Mouse (Mus musculus): ENCODE measurements around the gene Xylt1. TPM values are rescaled to one million over a fixed set of nuclear protein-coding genes. Genes with fewer than 3 reads are reported as not detected.

The Xylt1 gene
- polyA plus RNA-seq, 1 experiment from 2014 or later: 2.5 TPM

- no peak for ATAC-seq
- H3K27me3 ChIP-seq (ENCODE audit: control insufficient read depth, insufficient read depth, low read depth, low read length): no peaks in the 10 kb centered on the region
Measured at GRCm38 (mm10) chr7:117424841-117425240, 44.1 kb downstream of the Xylt1 start.

GRCm38 (mm10) chr7:117426366-117426765 lies 45.6 kb downstream of the Xylt1 start:
- 82% methylated on average over 4 of the region's 4 CpGs for WGBS

More at GRCm38 (mm10) chr7:117424841-117425240, 44.1 kb downstream of the Xylt1 start:
- H3K36me3 ChIP-seq (ENCODE audit: control insufficient read depth, insufficient read depth, low read length): no peaks in the 10 kb centered on the region
- no peaks in the 10 kb centered on the region for H3K9me3 ChIP-seq (replicated peaks; ENCODE audit: control insufficient read depth, low read length, poor library complexity, severe bottlenecking)
- no peak overlapping the region for H3K4me3 ChIP-seq (ENCODE audit: low read depth, low read length)
- 89% methylated on average over 4 of the region's 4 CpGs for WGBS
- no peak overlapping the region for H3K4me2 ChIP-seq (ENCODE audit: low read length)
- H3K4me1 ChIP-seq (ENCODE audit: control insufficient read depth, insufficient read depth, low read length): peaks cover 12% of the 10 kb centered on the region
- no peak overlapping the region for H3K9ac ChIP-seq (ENCODE audit: low read depth, low read length)
- no peak overlapping the region for H3K27ac ChIP-seq (ENCODE audit: low read length)

GRCm38 (mm10) chr7:117428690-117429224 lies 48.0 kb downstream of the Xylt1 start:
- 31% methylated on average over 8 of the region's 8 CpGs for WGBS
- no peaks in the 10 kb centered on the region for H3K36me3 ChIP-seq (ENCODE audit: control insufficient read depth, insufficient read depth, low read length)
- H3K9me3 ChIP-seq (replicated peaks; ENCODE audit: control insufficient read depth, low read length, poor library complexity, severe bottlenecking): no peaks in the 10 kb centered on the region
- H3K9ac ChIP-seq (ENCODE audit: low read depth, low read length): no peak overlapping the region
- peaks cover 4% of the 10 kb centered on the region for H3K4me1 ChIP-seq (ENCODE audit: control insufficient read depth, insufficient read depth, low read length)
- H3K4me3 ChIP-seq (ENCODE audit: low read depth, low read length): no peak overlapping the region
- ATAC-seq: peak; percentile 71
- peak overlapping the region; percentile 18; the same call in 1 of the 2 replicates for H3K27ac ChIP-seq (ENCODE audit: low read length)
- no peak overlapping the region for H3K4me2 ChIP-seq (ENCODE audit: low read length)
- H3K27me3 ChIP-seq (ENCODE audit: control insufficient read depth, insufficient read depth, low read depth, low read length): no peaks in the 10 kb centered on the region

More at GRCm38 (mm10) chr7:117426366-117426765, 45.6 kb downstream of the Xylt1 start:
- Histone ChIP-seq H3K27ac (ENCODE audit: low read length) (no peak overlapping the region), H3K9ac (ENCODE audit: low read depth, low read length) (no peak overlapping the region), H3K27me3 (ENCODE audit: control insufficient read depth, insufficient read depth, low read depth, low read length) (no peaks in the 10 kb centered on the region), H3K9me3 (replicated peaks; ENCODE audit: control insufficient read depth, low read length, poor library complexity, severe bottlenecking) (no peaks in the 10 kb centered on the region), H3K36me3 (ENCODE audit: control insufficient read depth, insufficient read depth, low read length) (no peaks in the 10 kb centered on the region), H3K4me3 (ENCODE audit: low read depth, low read length) (no peak overlapping the region), H3K4me1 (ENCODE audit: control insufficient read depth, insufficient read depth, low read length) (peaks cover 4% of the 10 kb centered on the region), H3K4me2 (ENCODE audit: low read length) (no peak overlapping the region)
- no peak for ATAC-seq

GRCm38 (mm10) chr7:117429483-117429882 lies 48.7 kb downstream of the Xylt1 start:
- no peaks in the 10 kb centered on the region for H3K9me3 ChIP-seq (replicated peaks; ENCODE audit: control insufficient read depth, low read length, poor library complexity, severe bottlenecking)
- no peak overlapping the region for H3K4me3 ChIP-seq (ENCODE audit: low read depth, low read length)
- ATAC-seq: no peak
- WGBS: 70% methylated on average over 5 of the region's 5 CpGs
- no peak overlapping the region for H3K27ac ChIP-seq (ENCODE audit: low read length)
- no peaks in the 10 kb centered on the region for H3K27me3 ChIP-seq (ENCODE audit: control insufficient read depth, insufficient read depth, low read depth, low read length)
- H3K4me2 ChIP-seq (ENCODE audit: low read length): no peak overlapping the region
- H3K36me3 ChIP-seq (ENCODE audit: control insufficient read depth, insufficient read depth, low read length): no peaks in the 10 kb centered on the region
- peaks cover 4% of the 10 kb centered on the region for H3K4me1 ChIP-seq (ENCODE audit: control insufficient read depth, insufficient read depth, low read length)
- H3K9ac ChIP-seq (ENCODE audit: low read depth, low read length): no peak overlapping the region

GRCm38 (mm10) chr7:117429895-117430294 lies 49.1 kb downstream of the Xylt1 start:
- Histone ChIP-seq H3K9me3 (replicated peaks; ENCODE audit: control insufficient read depth, low read length, poor library complexity, severe bottlenecking) (no peaks in the 10 kb centered on the region), H3K27ac (ENCODE audit: low read length) (no peak overlapping the region), H3K4me2 (ENCODE audit: low read length) (no peak overlapping the region), H3K4me1 (ENCODE audit: control insufficient read depth, insufficient read depth, low read length) (peaks cover 4% of the 10 kb centered on the region), H3K36me3 (ENCODE audit: control insufficient read depth, insufficient read depth, low read length) (no peaks in the 10 kb centered on the region), H3K9ac (ENCODE audit: low read depth, low read length) (no peak overlapping the region), H3K4me3 (ENCODE audit: low read depth, low read length) (no peak overlapping the region), H3K27me3 (ENCODE audit: control insufficient read depth, insufficient read depth, low read depth, low read length) (no peaks in the 10 kb centered on the region)
- ATAC-seq: no peak
- WGBS: 79% methylated on average over 3 of the region's 3 CpGs

GRCm38 (mm10) chr7:117430361-117430935 lies 49.7 kb downstream of the Xylt1 start:
- Histone ChIP-seq H3K9ac (ENCODE audit: low read depth, low read length) (no peak overlapping the region), H3K9me3 (replicated peaks; ENCODE audit: control insufficient read depth, low read length, poor library complexity, severe bottlenecking) (no peaks in the 10 kb centered on the region), H3K4me1 (ENCODE audit: control insufficient read depth, insufficient read depth, low read length) (peaks cover 4% of the 10 kb centered on the region), H3K4me3 (ENCODE audit: low read depth, low read length) (no peak overlapping the region), H3K4me2 (ENCODE audit: low read length) (no peak overlapping the region), H3K27ac (ENCODE audit: low read length) (no peak overlapping the region), H3K27me3 (ENCODE audit: control insufficient read depth, insufficient read depth, low read depth, low read length) (no peaks in the 10 kb centered on the region), H3K36me3 (ENCODE audit: control insufficient read depth, insufficient read depth, low read length) (no peaks in the 10 kb centered on the region)
- ATAC-seq: no peak
- WGBS: 87% methylated on average over 5 of the region's 5 CpGs

- Histone ChIP-seq H3K4me3 (ENCODE audit: low read depth, low read length) (no peak overlapping the region), H3K9me3 (replicated peaks; ENCODE audit: control insufficient read depth, low read length, poor library complexity, severe bottlenecking) (no peaks in the 10 kb centered on the region), H3K4me2 (ENCODE audit: low read length) (no peak overlapping the region), H3K27ac (ENCODE audit: low read length) (no peak overlapping the region), H3K27me3 (ENCODE audit: control insufficient read depth, insufficient read depth, low read depth, low read length) (no peaks in the 10 kb centered on the region), H3K9ac (ENCODE audit: low read depth, low read length) (no peak overlapping the region), H3K36me3 (ENCODE audit: control insufficient read depth, insufficient read depth, low read length) (no peaks in the 10 kb centered on the region), H3K4me1 (ENCODE audit: control insufficient read depth, insufficient read depth, low read length) (peaks cover 6% of the 10 kb centered on the region)
- ATAC-seq: no peak
- 80% methylated on average over 9 of the region's 9 CpGs for WGBS
Measured at GRCm38 (mm10) chr7:117433641-117434040, 52.9 kb downstream of the Xylt1 start.

GRCm38 (mm10) chr7:117435091-117435490 lies 54.3 kb downstream of the Xylt1 start:
- H3K27ac ChIP-seq (ENCODE audit: low read length): no peak overlapping the region
- no peak overlapping the region for H3K4me3 ChIP-seq (ENCODE audit: low read depth, low read length)
- no peak overlapping the region for H3K9ac ChIP-seq (ENCODE audit: low read depth, low read length)
- H3K27me3 ChIP-seq (ENCODE audit: control insufficient read depth, insufficient read depth, low read depth, low read length): no peaks in the 10 kb centered on the region
- WGBS: 85% methylated on average over 3 of the region's 3 CpGs
- peaks cover 17% of the 10 kb centered on the region for H3K4me1 ChIP-seq (ENCODE audit: control insufficient read depth, insufficient read depth, low read length)
- H3K4me2 ChIP-seq (ENCODE audit: low read length): no peak overlapping the region
- no peaks in the 10 kb centered on the region for H3K36me3 ChIP-seq (ENCODE audit: control insufficient read depth, insufficient read depth, low read length)
- H3K9me3 ChIP-seq (replicated peaks; ENCODE audit: control insufficient read depth, low read length, poor library complexity, severe bottlenecking): no peaks in the 10 kb centered on the region
- no peak for ATAC-seq

GRCm38 (mm10) chr7:117435730-117436441 lies 55.1 kb downstream of the Xylt1 start:
- no peak overlapping the region for H3K4me2 ChIP-seq (ENCODE audit: low read length)
- no peak overlapping the region for H3K4me3 ChIP-seq (ENCODE audit: low read depth, low read length)
- ATAC-seq: peak; percentile 59; the same call in 1 of the 2 replicates
- WGBS: 88% methylated on average over 12 of the region's 12 CpGs
- peak overlapping the region; percentile 43; the same call in 1 of the 2 replicates for H3K27ac ChIP-seq (ENCODE audit: low read length)
- no peaks in the 10 kb centered on the region for H3K9me3 ChIP-seq (replicated peaks; ENCODE audit: control insufficient read depth, low read length, poor library complexity, severe bottlenecking)
- peaks cover 14% of the 10 kb centered on the region for H3K4me1 ChIP-seq (ENCODE audit: control insufficient read depth, insufficient read depth, low read length)
- H3K36me3 ChIP-seq (ENCODE audit: control insufficient read depth, insufficient read depth, low read length): no peaks in the 10 kb centered on the region
- H3K27me3 ChIP-seq (ENCODE audit: control insufficient read depth, insufficient read depth, low read depth, low read length): no peaks in the 10 kb centered on the region
- no peak overlapping the region for H3K9ac ChIP-seq (ENCODE audit: low read depth, low read length)
